Mouse (Mus musculus) frontal cortex, adult (tissue): ENCODE data around the gene Myog.
A peak's percentile ranks its signal among the peaks of the same experiment; 100 is the strongest.

ENCODE experiments used
- ATAC-seq: cut with Nextera tagmentation; 2 replicates; pipeline ENCODE4 v1.9.2; 2017; ENCODE audit warnings: mild to moderate bottlenecking, moderate library complexity, mixed read lengths; ENCODE audit not compliant: low TSS enrichment

Gene Myog

GRCm38 (mm10) chr1:134320691-134321301, 31.0 kb downstream of the Myog start:
- ATAC-seq: no peak

- peak; percentile 64; the same call in 1 of the 2 replicates for ATAC-seq
Observed at GRCm38 (mm10) chr1:134322591-134322990, 32.8 kb downstream of the Myog start.

GRCm38 (mm10) chr1:134326841-134327346, 37.1 kb downstream of the Myog start:
- no peak for ATAC-seq

- 0 out of 2 replicates have a peak, but pooled peaks have one; percentile 21 for ATAC-seq
Observed at GRCm38 (mm10) chr1:134331879-134332635, 42.3 kb downstream of the Myog start.

- ATAC-seq: peak; percentile 59
Observed at GRCm38 (mm10) chr1:134332770-134333271, 43.0 kb downstream of the Myog start, which contains the start of gene Ppfia4. TSS of gene Ppfia4 (minus strand) at chr1:134332928.

GRCm38 (mm10) chr1:134333371-134334110, 43.8 kb downstream of the Myog start:
- ATAC-seq: no peak

- no peak for ATAC-seq
Observed at GRCm38 (mm10) chr1:134334111-134334827, 44.5 kb downstream of the Myog start.

- ATAC-seq: peak; percentile 51
Observed at GRCm38 (mm10) chr1:134335211-134335923, 45.6 kb downstream of the Myog start.

- ATAC-seq: no peak
Observed at GRCm38 (mm10) chr1:134335924-134336810, 46.4 kb downstream of the Myog start.

GRCm38 (mm10) chr1:134336958-134337710, 47.3 kb downstream of the Myog start:
- no peak for ATAC-seq

- ATAC-seq: no peak
Observed at GRCm38 (mm10) chr1:134339162-134339561, 49.4 kb downstream of the Myog start.

GRCm38 (mm10) chr1:134339757-134340619, 50.2 kb downstream of the Myog start:
- ATAC-seq: no peak

- no peak for ATAC-seq
Observed at GRCm38 (mm10) chr1:134341641-134342277, 52.0 kb downstream of the Myog start.
